ENCODE assay signal across 14 mouse cellular contexts in the genomic region with DNA sequence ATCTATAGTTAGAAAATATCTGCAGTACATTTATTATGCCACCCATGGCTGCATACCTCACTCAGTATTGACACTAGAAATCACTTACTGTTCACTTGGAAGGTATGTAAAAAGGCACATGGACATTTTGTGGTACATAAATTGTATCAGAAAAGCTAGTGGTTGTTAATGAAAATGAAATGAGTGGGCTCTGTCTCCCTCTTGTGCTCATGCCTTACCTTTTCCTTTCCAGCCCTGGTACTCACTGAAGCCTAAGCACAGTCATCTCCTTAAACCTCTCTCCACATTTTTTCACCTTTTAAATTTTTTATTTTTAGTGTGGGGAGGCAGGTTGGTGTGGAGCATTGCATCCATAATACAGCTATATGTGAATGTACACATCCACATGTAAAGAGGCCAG.
DNase-seq lines count a peak whose midpoint lies in the region; ATAC-seq and TF ChIP-seq lines count a peak whose summit lies in the region.
"Had no signal": no experiment of that assay in that cellular context is flagged by ENCODE, and none has a peak within 500 bp of the region (broad histone marks: within the 10 kb centered on the region; RNA-seq: fewer than 3 reads in every experiment).

No protein-coding gene starts in this region.

- POLR2A ChIA-PET in Patski (lab: Charles Lee): interaction anchor here (0.8 kb wide), 1 partner anchor 513 kb away, joined by 3 read pairs; no protein-coding TSS in a partner anchor

- H3K9ac ChIP-seq in heart, adult 2 months (ENCODE audit: low read depth, low read length): no peak overlapping the region
- H3K9ac ChIP-seq in heart, embryonic 12.5 days: no peak overlapping the region
- no peak overlapping the region for H3K9ac ChIP-seq in liver, embryonic 14.5 days (replicated peaks)
- no peak overlapping the region for H3K9ac ChIP-seq in CH12.LX (ENCODE audit: insufficient read depth, low read depth)
- H3K9ac ChIP-seq in neural tube, embryonic 15.5 days (replicated peaks): no peak overlapping the region
- H3K9ac ChIP-seq: neural tube, embryonic 12.5 days had no signal

- no peaks in the 10 kb centered on the region for H3K9me3 ChIP-seq in heart, embryonic 12.5 days (replicated peaks)
- no peaks in the 10 kb centered on the region for H3K9me3 ChIP-seq in liver, embryonic 14.5 days (ENCODE audit: control insufficient read depth, low read length)
- no peaks in the 10 kb centered on the region for H3K9me3 ChIP-seq in CH12.LX (replicated peaks; ENCODE audit: low read length)
- no peaks in the 10 kb centered on the region for H3K9me3 ChIP-seq in neural tube, embryonic 15.5 days (replicated peaks)
- H3K9me3 ChIP-seq: neural tube, embryonic 12.5 days had no signal

- in situ Hi-C loops in CH12.LX (cut with MboI; ENCODE audit: low pct_ligation_motif_present, low pct_unique_long_range_greater_than_20kb, low sequenced_read_pairs) (no loop called here), Patski (cut with MboI; ENCODE audit: low pct_unique_long_range_greater_than_20kb) (no loop called here)

- H3K79me2 ChIP-seq in heart, adult 2 months (replicated peaks; ENCODE audit: control insufficient read depth, insufficient read depth, low read length): no peaks in the 10 kb centered on the region
- no peaks in the 10 kb centered on the region for H3K79me2 ChIP-seq in CH12.LX (replicated peaks; ENCODE audit: control insufficient read depth, extremely low read depth, insufficient read depth, poor library complexity, severe bottlenecking)

- no peak overlapping the region for H3K4me2 ChIP-seq in heart, embryonic 12.5 days
- no peak overlapping the region for H3K4me2 ChIP-seq in liver, embryonic 14.5 days (ENCODE audit: low read depth)
- no peak overlapping the region for H3K4me2 ChIP-seq in CH12.LX (ENCODE audit: insufficient read depth, low read depth, poor library complexity, severe bottlenecking)
- no peak overlapping the region for H3K4me2 ChIP-seq in neural tube, embryonic 15.5 days
- H3K4me2 ChIP-seq: midbrain, embryonic 11.5 days; neural tube, embryonic 12.5 days had no signal

- DNase-seq in heart, adult 2 months: no peak
- DNase-seq in liver, embryonic 14.5 days (ENCODE audit: low read depth in 3 of 3, low spot score in 3 of 3): no peak
- DNase-seq in liver (no peak), CH12.LX (ENCODE audit: extremely low read depth) (no peak), Patski (ENCODE audit: low read depth, low spot score) (no peak)
- no peak for DNase-seq in right cerebral cortex, postnatal 10 days (ENCODE audit: low spot score in 2 of 2)
- DNase-seq: embryo, embryonic 11 days; kidney, adult 8-10 months; lung, adult 18-20 months had no signal

- TF ChIP-seq CTCF in heart, adult 2 months (IDR thresholded peaks at IDR 0.05): peak; percentile 73
- TF ChIP-seq CTCF in liver, embryonic 14.5 days (IDR thresholded peaks at IDR 0.05; ENCODE audit: low read depth): peak; percentile 21; the same call in 1 of the 2 replicates
- TF ChIP-seq CTCF in CH12.LX (conservative IDR thresholded peaks at IDR 0.05 in 1 of 2, IDR thresholded peaks at IDR 0.05 in 1 of 2; ENCODE audit: low read depth in 2 of 2, low read length in 2 of 2): peak in 1 of 2 experiments; percentile 46; a peak in 2 of 4 replicates
- peak; percentile 28 for TF ChIP-seq CTCF in Patski (IDR thresholded peaks at IDR 0.05)

- no peak for TF ChIP-seq POLR2A in heart, adult 2 months (IDR thresholded peaks at IDR 0.05; ENCODE audit: insufficient read depth, low read depth, low read length)
- TF ChIP-seq POLR2A in CH12.LX (IDR thresholded peaks at IDR 0.05; ENCODE audit: low read depth, low read length): no peak

- intact Hi-C loops in heart, adult 2 months (cut with DNase I): loop anchor here (1.0 to 10.0 kb wide), 4 partner anchors 176 to 511 kb away; no protein-coding TSS in a partner anchor

- dilution Hi-C loops in CH12.LX (cut with MboI; ENCODE audit: extremely low pct_ligation_motif_present, extremely low pct_unique_long_range_greater_than_20kb, low sequenced_read_pairs): no loop called here

- no peaks in the 10 kb centered on the region for H3K4me1 ChIP-seq in heart, adult 2 months (ENCODE audit: control insufficient read depth, insufficient read depth, low read length)
- H3K4me1 ChIP-seq in heart, embryonic 12.5 days (replicated peaks): no peaks in the 10 kb centered on the region
- H3K4me1 ChIP-seq in liver, embryonic 14.5 days (replicated peaks; ENCODE audit: control insufficient read depth in 2 of 2, insufficient read depth in 2 of 2, low read length in 1 of 2): no peaks in the 10 kb centered on the region
- H3K4me1 ChIP-seq in CH12.LX (ENCODE audit: control insufficient read depth in 1 of 2, insufficient read depth in 2 of 2): no peaks in the 10 kb centered on the region
- H3K4me1 ChIP-seq in neural tube, embryonic 15.5 days: no peaks in the 10 kb centered on the region
- H3K4me1 ChIP-seq: neural tube, embryonic 12.5 days had no signal

- H3K27ac ChIP-seq in heart, adult 2 months: no peak overlapping the region
- H3K27ac ChIP-seq in heart, embryonic 12.5 days (ENCODE audit: poor library complexity, severe bottlenecking): no peak overlapping the region
- H3K27ac ChIP-seq in liver, embryonic 14.5 days: no peak overlapping the region
- H3K27ac ChIP-seq in CH12.LX (ENCODE audit: insufficient read depth, low read depth): no peak overlapping the region
- no peak overlapping the region for H3K27ac ChIP-seq in neural tube, embryonic 15.5 days (replicated peaks)
- H3K27ac ChIP-seq: neural tube, embryonic 12.5 days had no signal

- no peak for ATAC-seq in heart, embryonic 12.5 days (ENCODE audit: insufficient number of reproducible peaks, low FRiP score)
- ATAC-seq in liver, embryonic 14.5 days (ENCODE audit: insufficient read depth): no peak
- no peak for ATAC-seq in Patski
- no peak for ATAC-seq in neural tube, embryonic 15.5 days (ENCODE audit: low FRiP score)

- no peak overlapping the region for H3K4me3 ChIP-seq in heart, adult 2 months
- H3K4me3 ChIP-seq in heart, embryonic 12.5 days: no peak overlapping the region
- H3K4me3 ChIP-seq in liver, embryonic 14.5 days (ENCODE audit: insufficient read depth in 1 of 2, low read depth in 2 of 2, low read length in 2 of 2): no peak overlapping the region
- H3K4me3 ChIP-seq in CH12.LX (replicated peaks in 1 of 3; ENCODE audit: low read depth in 2 of 3, low read length in 2 of 3, poor library complexity in 1 of 3): no peak overlapping the region
- no peak overlapping the region for H3K4me3 ChIP-seq in neural tube, embryonic 15.5 days (replicated peaks)
- H3K4me3 ChIP-seq: erythroblast, embryonic 14.5 days; neural tube, embryonic 12.5 days had no signal

- no peaks in the 10 kb centered on the region for H3K36me3 ChIP-seq in heart, adult 2 months (ENCODE audit: control insufficient read depth, insufficient read depth, low read length)
- peaks cover 21% of the 10 kb centered on the region; the same call in 1 of the 2 replicates for H3K36me3 ChIP-seq in heart, embryonic 12.5 days
- H3K36me3 ChIP-seq in liver, embryonic 14.5 days (replicated peaks; ENCODE audit: control insufficient read depth, insufficient read depth, low read depth): no peaks in the 10 kb centered on the region
- H3K36me3 ChIP-seq in CH12.LX (replicated peaks in 1 of 2; ENCODE audit: control insufficient read depth in 1 of 2, insufficient read depth in 1 of 2, low read length in 1 of 2): peaks cover 0 to 12% of the 10 kb centered on the region in 2 experiments
- peaks cover 17% of the 10 kb centered on the region for H3K36me3 ChIP-seq in neural tube, embryonic 15.5 days
- H3K36me3 ChIP-seq: neural tube, embryonic 12.5 days had no signal

- CTCF ChIA-PET in Patski (lab: Charles Lee): interaction anchor here (1.1 to 1.6 kb wide), 4 partner anchors 12 to 513 kb away, joined by 3 to 5 read pairs (median 4); no protein-coding TSS in a partner anchor

- H3K27me3 ChIP-seq in heart, adult 2 months (ENCODE audit: control insufficient read depth, insufficient read depth, low read length): no peaks in the 10 kb centered on the region
- no peaks in the 10 kb centered on the region for H3K27me3 ChIP-seq in heart, embryonic 12.5 days (replicated peaks)
- no peaks in the 10 kb centered on the region for H3K27me3 ChIP-seq in liver, embryonic 14.5 days (ENCODE audit: control insufficient read depth, insufficient read depth, low read length)
- H3K27me3 ChIP-seq in CH12.LX (replicated peaks): no peaks in the 10 kb centered on the region
- no peaks in the 10 kb centered on the region for H3K27me3 ChIP-seq in Patski
- no peaks in the 10 kb centered on the region for H3K27me3 ChIP-seq in neural tube, embryonic 15.5 days (replicated peaks)
- H3K27me3 ChIP-seq: neural tube, embryonic 12.5 days had no signal

- peak; percentile 50 for TF ChIP-seq RAD21 in CH12.LX (IDR thresholded peaks at IDR 0.05; ENCODE audit: low read depth, low read length)

- TF ChIP-seq EP300 in heart, adult 2 months (IDR thresholded peaks at IDR 0.05; ENCODE audit: insufficient read depth, low read depth, low read length): no peak
- TF ChIP-seq EP300 in liver, embryonic 14.5 days (IDR thresholded peaks at IDR 0.05; ENCODE audit: low read depth): no peak
- no peak for TF ChIP-seq EP300 in CH12.LX (IDR thresholded peaks at IDR 0.05; ENCODE audit: low read length)

TF ChIP-seq in CH12.LX, 34 proteins besides CTCF, POLR2A, EP300 and RAD21:
- TF ChIP-seq SMC3 (IDR thresholded peaks at IDR 0.05; ENCODE audit: low read depth, low read length): peak; percentile 25
- TF ChIP-seq MYC (IDR thresholded peaks at IDR 0.05; ENCODE audit: low read depth, low read length): no peak
